Mouse (Mus musculus): ENCODE measurements around the gene Abi3bp.

DNA sequence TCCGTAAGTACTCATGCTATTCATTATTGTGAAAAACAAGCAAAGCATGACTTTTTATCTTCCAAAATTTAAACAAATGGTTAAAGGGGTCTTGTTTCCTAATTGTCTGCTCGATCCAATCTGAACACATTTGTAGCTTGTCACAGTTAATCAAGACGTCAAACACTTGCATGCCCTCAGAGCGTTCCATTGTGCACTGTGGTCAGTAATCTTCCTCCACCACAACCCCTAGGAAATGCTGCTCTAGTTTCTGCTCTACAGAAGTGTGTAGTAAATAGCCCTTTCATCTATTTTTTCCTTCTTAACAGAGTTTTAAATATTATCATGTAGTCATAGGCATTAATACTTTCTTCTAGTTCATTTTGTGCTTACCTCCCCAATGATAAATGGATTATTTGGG lies 19.1 kb downstream of the Abi3bp start:
- TF ChIP-seq ZC3H11A (IDR thresholded peaks at IDR 0.05; ENCODE audit: borderline replicate concordance, low read depth, low read length) (no peak), HCFC1 (IDR thresholded peaks at IDR 0.05; ENCODE audit: borderline replicate concordance, insufficient read depth, low read length) (no peak), MAFK (IDR thresholded peaks at IDR 0.05; ENCODE audit: insufficient read depth, low read depth, low read length) (no peak), ZNF384 (IDR thresholded peaks at IDR 0.05; ENCODE audit: low read depth, low read length) (no peak), CHD2 (IDR thresholded peaks at IDR 0.05; ENCODE audit: low read depth, low read length) (no peak)
